Mouse (Mus musculus) right cerebral cortex, postnatal 25 days (tissue): ENCODE results near the gene Tnfrsf18.

Source experiments
- DNase-seq: peaks from one replicate; pipeline ENCODE4 v3.0.0; 2022

Tnfrsf18 gene

DNA sequence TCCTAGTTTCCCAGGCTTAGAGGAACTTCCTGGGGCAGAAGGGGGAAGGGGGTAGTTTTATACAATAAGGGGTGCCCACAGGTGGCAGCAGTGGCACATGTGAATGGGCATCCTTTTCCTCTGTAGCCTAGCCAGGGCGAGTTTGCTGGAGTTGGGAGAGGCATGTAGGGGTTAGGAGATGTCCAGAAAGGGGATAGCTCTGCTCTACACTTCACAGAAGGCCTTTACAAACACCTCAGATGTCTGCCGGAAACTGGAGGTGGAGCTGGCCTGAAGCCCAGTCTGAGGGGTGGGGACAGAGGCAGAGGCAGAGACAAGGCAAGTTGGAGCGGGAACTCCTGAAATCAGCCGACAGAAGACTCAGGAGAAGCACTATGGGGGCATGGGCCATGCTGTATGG, at the start of gene Tnfrsf18:
Gene Tnfrsf18 (plus strand): TSS at position 152 of the 400 bp plus-strand sequence.
- DNase-seq: peak; percentile 72

DNA sequence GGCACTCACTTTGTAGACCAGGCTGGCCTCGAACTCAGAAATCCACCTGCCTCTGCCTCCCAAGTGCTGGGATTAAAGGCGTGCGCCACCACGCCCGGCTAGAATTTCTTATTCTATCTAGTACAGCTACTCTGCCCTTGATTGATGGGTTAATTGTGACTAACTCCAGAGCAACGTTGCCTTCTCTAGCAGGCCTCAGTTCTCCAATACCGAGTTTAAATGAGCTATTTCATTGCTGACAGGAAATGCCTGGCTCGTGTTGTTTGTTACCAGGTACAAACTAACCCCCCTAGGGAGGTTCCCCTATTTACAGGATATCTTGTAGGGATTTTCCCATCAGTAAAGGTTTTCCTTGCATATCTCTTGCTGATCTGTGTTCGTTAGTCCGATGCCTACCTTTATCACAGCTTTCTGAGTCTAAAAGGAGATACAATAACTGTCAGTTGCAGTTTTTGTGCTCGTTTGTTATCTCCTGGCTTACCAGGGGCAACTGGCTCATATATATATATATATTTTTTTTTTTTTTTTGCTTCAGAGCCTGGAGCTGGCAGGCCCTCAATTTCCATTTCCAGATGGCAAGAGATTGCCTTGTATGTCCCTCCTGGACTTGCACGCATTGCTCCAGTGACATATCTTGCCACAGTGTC, 44.4 kb upstream of the Tnfrsf18 start:
- no peak for DNase-seq

DNA sequence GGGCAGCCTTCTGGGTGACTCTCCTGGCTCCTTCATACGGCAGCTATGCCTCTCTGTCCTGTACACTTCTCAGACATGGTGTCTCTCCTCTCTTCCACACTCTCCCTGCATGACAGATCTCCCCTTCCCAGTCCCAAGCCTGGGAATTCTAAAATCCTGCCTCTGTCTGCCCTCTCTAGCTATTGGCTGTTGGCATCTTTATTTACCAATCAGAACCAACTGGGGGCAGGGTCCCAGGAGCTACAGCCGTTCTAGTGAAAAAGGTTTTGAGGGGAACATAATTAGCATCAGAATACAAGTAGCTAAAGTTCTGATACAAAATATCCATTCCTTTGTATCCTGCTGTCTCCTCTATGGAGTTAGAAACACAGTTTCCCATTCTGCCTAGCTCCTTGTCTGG, 42.2 kb upstream of the Tnfrsf18 start:
- DNase-seq: no peak

DNA sequence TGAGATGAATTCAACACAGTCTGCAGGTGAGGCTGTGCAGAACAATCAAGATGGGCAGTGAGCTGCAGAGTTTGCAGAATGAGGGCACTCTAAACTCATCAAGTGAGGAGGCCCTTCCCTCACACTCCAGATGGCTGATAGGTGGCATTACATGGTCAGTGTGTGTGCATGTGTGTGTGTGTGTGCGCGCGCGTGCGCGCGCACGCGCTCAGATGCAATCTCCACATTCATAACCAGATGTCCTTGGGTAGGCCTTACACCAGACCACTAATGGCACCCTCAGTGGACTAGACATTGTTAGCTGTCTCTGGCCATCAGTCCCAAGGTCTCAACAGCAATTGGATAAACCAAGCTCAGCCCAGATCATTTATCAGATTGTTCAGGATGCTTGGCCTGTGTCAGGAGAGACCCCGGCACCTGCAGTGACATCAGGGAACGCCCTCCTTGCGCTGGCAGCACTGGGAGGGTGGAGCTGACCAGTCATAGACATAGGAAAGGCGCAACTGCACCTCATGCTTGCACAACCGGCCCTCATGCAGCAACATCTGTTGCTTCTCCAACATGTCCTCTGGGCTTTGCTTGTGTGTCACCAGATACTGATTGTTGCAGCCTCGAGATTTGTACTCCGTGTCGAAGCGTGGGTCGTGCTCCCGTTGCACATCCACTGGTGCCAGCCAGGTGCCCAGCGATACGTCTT, 34.6 kb upstream of the Tnfrsf18 start:
- no peak for DNase-seq

DNA sequence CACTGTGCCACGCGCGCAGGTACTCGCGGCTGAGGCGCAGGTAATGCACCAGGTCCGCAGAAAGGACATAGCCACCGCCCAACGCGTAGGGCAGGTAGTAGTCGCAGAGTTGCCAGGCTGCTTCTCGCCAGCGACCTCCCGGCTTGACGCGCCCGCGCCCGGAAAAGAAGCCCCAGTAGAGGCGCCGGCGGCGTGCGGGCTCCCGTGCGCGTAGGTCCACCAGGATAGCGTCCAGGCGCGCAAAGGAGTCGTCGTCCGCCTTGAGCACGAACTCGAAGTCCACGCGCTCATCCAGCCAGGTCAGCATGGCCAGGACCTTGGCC, 34.1 kb upstream of the Tnfrsf18 start:
- DNase-seq: no peak

DNA sequence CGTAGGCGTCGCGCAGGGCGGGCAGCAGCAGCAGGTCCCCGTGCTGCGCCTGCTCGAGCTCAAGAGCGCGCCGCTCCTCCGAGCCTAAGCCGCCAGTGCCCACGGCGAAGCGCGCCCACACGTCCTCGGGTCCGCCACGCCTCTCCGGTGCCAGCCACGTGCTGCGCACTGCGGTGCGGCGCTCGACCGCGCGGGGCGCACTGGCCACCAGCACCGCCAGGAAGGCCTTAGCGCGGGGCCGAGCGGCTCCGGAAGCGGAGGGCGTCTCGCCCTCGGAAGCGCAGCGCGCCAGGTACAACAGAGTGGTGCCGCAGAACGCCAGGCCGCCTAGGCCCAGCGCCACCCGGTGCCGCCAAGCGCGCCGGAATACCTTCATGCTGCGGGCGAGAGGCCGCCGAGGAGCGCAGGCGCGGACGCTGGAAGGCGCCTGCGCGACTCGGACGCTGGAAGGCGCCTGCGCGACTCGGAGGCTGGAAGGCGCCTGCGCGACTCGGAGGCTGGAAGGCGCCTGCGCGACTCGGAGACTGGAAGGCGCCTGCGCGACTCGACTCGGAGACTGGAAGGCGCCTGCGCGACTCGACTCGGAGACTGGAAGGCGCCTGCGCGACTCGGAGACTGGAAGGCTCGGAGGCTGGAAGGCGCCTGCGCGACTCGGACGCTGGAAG, 33.6 kb upstream of the Tnfrsf18 start, which contains the start of the genes B3galt6 and Sdf4:
Gene B3galt6 (minus strand): TSS at position 409 of the 665 bp plus-strand sequence.
Gene Sdf4 (plus strand): TSS at position 632 of the 665 bp plus-strand sequence.
- peak; percentile 93 for DNase-seq

DNA sequence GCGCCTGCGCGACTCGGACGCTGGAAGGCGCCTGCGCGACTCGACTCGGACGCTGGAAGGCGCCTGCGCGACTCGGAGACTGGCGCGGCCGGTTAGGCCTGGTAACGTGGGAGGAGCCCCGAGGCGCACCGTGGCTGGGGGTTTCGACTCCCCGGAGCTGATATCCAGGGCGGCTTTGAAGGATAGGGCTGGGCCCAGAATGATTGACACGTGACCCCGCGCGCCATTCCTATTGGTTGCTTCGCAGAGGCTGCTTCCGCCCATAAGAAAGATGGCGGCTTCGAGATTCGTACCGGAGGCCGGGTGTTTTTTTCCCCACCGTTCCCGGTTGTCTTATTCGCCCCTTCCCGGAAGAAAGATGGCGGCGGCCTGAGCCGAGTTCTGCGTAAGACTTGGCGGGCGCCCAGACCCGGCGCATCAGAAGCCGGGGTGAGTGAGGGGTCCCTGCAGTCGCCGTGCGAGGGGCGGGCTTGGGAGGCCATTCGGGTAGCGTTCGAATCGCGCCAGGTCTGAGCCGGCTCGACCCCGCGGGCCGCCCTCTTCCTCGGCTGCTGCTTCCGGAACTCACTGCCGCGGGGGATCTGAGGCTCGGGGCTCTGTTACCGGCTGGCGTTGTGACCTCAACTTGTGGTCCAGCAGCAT, 32.9 kb upstream of the Tnfrsf18 start:
- peak; percentile 94 for DNase-seq

DNA sequence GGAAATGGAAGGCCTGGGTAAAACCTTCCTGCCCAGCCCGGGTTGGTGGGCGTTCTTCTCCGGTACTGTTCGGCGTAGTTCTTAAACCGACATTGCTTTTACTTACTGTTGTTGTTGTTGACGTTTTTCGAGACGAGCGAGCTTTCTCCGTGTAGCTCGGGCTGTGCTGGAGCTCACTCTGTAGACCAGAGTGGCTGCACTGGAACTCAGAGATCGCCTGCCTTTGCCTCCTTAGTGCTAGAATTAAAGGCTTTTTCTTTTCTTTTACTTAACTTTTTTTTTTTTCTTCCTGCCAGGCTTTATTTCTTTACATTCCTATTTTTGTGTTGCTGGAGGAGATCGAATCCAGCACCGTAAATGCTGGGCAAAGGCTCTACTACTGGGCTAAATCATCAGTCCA, 32.4 kb upstream of the Tnfrsf18 start:
- DNase-seq: no peak

DNA sequence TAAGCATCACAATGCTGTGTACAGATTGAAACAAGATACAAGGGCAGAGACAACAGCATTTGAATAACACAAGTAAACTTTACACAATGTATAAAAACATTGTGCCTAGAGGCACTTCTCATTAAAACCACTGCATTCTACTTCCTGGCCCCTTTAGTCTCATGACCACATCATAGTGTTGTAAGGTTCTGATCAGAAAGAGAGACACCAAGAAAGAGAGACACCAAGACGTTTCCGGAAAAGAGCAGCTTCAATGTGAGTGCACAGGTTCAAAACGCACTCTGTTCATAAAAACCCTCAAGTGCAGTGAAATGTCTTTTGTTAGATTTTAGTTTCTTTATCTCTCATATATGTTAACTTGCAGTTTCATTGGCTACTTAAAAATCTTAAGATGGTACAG, 21.9 kb upstream of the Tnfrsf18 start:
- no peak for DNase-seq

DNA sequence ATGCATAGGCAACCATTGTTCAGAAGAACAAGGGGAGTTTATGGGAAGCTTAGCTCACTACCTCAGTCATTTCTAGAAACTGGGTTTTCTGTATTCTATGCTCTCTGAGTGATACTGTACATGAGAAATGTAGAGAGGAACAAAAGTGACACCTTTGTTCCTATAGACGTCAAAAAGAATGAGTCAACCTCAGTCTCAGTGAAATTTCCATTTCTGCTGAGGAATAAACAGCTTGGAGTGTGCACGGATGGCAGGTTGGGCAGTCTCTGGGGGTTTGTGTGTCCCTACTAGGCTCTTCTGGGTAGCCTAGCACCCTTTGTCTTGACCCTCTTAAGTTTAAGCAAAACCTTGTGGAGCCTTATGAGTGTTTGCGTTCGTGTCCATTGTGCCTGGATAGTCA, 17.6 kb upstream of the Tnfrsf18 start:
- no peak for DNase-seq

DNA sequence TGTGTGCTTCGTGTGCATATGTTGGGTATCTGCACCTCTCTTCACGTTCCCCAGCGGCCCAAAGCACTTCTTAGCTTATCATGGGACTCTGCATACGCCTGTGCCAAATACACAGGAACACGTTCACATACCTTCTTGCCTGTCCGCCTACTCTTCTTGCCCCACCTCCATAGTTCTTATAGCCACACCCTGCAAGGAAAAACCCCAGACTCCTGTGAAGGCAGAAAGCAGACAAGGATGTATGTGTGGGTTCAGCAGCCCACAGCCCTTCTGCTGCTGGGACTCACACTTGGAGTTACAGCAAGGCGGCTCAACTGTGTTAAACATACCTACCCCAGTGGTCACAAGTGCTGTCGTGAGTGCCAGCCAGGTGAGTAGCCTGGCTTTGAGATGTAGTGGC, 12.3 kb upstream of the Tnfrsf18 start, which contains the start of gene Tnfrsf4:
Gene Tnfrsf4 (plus strand): TSS at position 207 of the 400 bp plus-strand sequence.
- DNase-seq: peak; percentile 54

DNA sequence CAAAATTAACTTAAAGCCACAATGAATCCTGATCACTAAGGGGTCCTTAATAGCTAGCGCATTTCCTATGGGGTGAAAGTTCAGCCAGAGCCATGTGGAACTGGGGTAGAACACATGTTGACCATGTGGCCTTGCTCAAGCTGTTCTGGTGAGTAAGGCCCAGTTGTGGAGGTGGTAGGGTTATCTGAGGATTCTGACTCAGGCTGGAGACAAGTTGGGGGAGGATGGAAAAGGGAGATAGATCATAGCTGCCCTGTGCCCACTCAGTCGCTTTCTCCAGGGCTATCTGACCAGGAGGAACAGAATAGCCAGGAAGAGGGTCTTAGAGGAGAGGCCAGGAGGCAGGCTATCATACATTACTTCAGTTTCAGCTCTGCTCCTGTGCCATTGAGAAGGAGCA, 11.5 kb upstream of the Tnfrsf18 start:
- DNase-seq: no peak

DNA sequence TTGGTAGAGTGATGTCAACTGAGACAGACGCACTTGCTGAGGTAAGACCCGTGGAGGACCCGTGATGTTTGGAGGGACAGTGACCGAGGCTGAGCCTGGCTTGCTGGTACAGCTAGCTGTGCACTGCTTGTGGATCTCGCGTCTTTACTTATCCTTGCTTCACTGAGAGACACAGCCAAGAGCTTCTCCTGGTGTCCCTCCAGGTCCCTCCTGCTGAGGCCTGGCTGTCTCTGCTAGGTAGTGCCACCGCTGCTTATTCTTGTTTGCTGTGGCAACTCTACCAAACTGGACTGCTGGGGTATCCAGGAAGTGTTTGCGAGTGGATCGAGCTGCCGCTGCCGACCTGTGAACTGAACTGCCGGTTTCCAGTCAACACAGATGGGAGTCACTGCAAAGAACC, 6.2 kb upstream of the Tnfrsf18 start:
- no peak for DNase-seq

DNA sequence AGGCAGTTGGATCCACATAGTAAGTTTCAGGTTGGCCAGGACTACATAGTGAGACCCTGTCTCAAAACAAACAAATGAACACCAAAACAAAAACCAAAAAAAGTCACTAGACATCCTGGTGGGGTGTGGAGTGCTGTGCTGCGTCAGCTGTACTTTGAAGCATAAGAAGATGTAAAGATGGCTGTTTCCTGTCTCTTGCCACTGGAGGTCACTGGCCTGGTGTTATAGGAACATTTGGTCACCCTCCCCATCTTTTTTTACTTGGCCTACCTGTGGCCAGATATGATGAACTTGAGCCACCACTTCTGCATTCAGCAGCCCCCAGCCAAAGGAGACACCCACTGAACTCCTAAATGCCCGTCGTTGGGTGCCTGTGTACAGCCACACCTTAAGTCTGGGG, 4.6 kb upstream of the Tnfrsf18 start:
- no peak for DNase-seq

DNA sequence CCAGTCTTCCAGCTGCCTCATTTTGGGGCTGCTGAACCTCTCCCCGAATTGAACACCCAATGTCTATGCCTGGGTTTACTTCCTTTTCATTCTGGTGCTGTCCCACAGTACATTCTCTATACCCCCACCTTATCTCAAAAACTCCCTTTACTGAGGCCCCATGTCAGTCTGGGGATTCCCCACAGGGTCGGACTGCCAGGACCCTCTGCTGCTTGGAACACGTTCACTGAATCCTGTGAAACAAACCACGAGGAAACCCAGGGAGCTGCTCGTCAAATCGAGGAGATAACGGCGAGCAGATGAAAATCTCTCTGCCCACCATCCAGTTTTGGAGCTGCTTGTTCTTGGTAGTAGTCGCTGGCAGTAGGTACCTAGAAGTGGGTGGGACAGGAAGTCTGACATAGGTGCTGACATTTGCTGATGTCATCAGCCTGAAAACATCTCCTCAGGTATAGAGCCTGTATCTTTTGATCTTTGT, 4.0 kb upstream of the Tnfrsf18 start:
- DNase-seq: no peak

DNA sequence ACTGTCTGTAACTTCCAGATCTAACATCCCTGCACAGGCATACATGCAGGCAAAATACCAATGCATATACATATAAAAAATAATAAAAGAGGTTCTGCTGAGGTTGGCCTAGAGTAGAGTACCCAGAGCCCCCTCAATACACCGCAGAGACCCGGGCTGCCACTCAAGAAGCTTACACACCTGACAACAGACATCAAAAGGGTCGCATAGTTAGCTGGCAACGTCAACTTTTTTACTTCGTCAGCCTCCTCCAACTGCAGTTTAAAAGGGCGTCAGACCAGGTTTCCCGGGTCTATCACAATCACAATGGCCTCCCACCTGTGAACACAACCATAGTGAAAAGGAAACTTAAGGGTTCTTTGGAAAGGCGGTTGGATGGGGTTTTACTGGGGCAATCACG, 2.4 kb upstream of the Tnfrsf18 start:
- DNase-seq: no peak

DNA sequence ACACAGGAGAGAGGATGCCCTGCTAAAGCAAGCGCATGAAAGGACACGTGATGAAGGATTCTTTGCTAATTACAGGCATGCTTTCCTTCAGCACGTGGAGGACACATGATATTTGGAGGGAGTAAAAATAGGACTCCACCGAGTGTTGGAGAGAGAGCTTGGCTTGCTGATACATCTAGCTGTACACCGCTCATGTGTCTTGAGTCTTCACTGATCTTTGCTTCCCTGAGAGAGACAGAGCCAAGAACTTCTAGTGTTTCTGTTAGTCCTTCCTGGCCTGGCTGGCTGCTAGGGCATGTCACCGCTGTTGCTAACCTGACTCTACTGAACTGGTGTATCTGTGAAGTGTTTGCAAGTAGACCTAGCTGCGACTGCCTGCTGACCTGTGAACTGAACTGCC, 1.8 kb upstream of the Tnfrsf18 start:
- DNase-seq: no peak

DNA sequence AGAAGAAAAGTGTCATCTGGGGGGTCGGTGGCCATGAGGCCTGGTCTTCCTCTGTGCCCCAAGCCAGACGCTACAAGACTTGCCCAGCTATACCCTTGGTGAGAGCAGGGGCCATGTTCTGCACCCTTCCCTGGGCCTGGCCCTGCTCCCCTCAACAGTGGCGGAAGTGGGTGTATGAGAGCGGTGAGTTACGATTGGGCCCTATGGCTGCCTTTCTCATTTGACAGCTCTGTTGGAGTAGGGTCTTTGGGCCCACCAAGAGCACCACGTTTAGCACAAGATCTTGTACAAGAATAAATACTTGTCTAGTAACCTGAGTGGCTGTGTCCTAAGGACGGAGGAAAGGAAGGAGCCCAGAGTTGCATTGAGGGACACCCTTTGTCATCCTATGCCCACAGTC, 2.6 kb downstream of the Tnfrsf18 start:
- no peak for DNase-seq

DNA sequence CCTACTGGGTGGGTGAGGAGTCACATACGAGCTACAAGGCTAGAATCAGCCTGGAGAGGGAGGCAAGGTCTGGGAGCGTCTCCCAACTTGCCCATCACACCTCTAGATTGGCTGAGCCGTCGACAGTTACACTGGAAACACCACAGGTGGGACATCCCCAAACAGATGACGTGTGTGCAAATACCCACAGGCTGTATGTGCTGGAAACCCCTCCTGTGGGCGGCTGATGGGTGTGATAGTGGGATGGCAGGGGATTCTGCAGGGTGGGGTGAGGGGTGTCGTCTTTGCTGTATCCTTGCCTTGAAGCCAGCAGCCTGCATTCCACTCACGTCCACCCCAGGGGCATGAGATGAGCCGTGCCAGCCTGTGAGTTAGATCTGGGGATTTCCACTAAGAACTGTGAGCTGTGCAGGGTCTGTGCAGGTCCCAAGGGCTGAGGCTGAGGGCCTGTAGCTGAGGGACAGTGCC, 4.7 kb downstream of the Tnfrsf18 start:
- DNase-seq: no peak

DNA sequence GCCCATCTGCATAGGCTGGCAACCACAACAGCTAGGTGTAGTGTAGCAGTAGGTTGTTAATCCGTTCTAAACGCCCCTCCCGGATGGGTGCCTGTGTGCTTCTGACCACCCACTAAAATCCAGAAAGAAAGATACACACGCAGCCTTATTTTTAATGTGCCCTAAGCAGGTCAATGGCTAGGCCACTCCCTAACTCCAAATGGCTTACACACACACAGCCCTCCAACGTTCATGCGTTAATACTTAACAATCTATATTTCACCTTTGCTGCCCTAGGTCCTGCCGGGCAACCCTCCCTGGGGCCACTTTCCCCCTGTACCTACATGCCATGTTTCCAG, 5.3 kb downstream of the Tnfrsf18 start:
- DNase-seq: no peak

DNA sequence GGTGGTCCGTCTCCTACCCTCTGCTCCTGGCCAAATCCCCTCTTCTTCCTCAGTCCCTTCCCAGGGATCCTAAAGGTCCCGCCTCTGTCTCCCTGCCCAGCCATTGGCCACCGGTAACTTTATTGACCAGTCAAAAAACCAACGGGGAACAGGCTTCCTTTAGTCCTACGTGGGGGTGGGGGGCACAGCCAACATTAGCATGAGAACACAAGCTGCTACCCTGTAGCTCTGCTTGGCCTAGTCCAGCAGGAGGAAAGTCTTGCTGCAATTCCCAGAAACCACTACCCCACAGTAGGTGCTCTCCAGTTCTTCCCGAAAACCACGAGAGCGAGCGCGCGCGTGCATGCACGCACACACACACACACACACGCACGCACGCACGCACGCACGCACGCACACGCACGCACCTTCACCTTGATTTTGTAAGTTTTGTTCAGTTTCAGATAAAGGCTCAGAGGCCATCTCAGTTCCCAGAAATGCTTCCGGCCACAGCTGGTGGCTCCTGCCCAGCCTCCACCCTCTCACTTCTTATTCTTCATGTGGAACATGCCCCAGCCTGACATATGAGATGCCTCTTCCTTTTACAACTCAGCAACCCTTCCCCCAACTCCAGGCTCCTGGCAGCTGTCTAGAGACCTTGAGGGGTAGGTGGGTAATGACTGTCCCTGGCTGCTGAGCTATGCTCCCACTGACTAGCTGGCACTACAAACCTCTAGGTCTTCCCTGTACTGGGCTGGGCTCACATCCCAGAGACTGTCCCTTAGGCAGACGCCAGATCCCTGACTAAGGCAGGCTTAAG, 5.8 kb downstream of the Tnfrsf18 start:
- peak; percentile 81 for DNase-seq

DNA sequence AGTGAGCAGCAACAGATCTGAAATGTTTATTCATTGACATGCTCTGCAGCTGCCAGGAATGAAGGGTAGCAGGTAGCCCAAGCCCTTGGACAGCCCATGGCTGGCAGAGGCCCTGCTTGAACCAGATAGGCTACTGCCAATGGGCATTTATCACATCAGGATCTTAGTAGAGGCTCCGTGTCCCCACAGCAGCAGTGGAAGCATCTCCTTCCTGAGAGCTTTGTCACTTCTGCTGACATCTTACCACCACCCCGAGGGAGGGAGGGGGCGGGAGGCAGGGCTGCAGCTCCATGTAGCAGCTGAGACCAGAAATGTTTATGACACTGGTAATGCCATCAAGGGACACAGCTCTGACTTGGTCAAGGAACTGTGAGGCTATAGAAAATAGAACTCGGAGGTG, 6.9 kb downstream of the Tnfrsf18 start:
- no peak for DNase-seq
